Mouse (Mus musculus) intestine, embryonic 15.5 days (tissue): ENCODE results near the gene Gm48551. TPM values are rescaled to one million over a fixed set of nuclear protein-coding genes. Genes with fewer than 3 reads are reported as not detected.

ENCODE experiments used
- ATAC-seq: fragments of 200-750 bp; cut with Nextera tagmentation; 2 replicates; pipeline ENCODE4 v1.8.0; 2017; ENCODE audit warnings: moderate TSS enrichment, moderate library complexity
- H3K27ac ChIP-seq: fragments of 300-500 bp; sonication (generic); 2 replicates; pipeline ENCODE4 v1.5.1; 2015; ENCODE audit warnings: mild to moderate bottlenecking, inconsistent platforms
- H3K27me3 ChIP-seq: fragments of 300-500 bp; sonication (generic); replicated peaks from 2 replicates; pipeline ENCODE4 v1.6.1; 2015; ENCODE audit warnings: inconsistent platforms
- H3K36me3 ChIP-seq: fragments of 300-500 bp; sonication (generic); 2 replicates; pipeline ENCODE4 v1.6.1; 2015; ENCODE audit warnings: inconsistent platforms
- H3K4me1 ChIP-seq: fragments of 300-500 bp; sonication (generic); replicated peaks from 2 replicates; pipeline ENCODE4 v1.6.1; 2015; ENCODE audit warnings: inconsistent platforms
- H3K4me2 ChIP-seq: fragments of 300-500 bp; sonication (generic); replicated peaks from 2 replicates; pipeline ENCODE4 v1.6.1; 2015; ENCODE audit warnings: mild to moderate bottlenecking, inconsistent platforms
- H3K4me3 ChIP-seq: fragments of 300-500 bp; sonication (generic); replicated peaks from 2 replicates; pipeline ENCODE4 v1.5.1; 2015; ENCODE audit warnings: inconsistent platforms
- H3K9ac ChIP-seq: fragments of 300-500 bp; sonication (generic); 2 replicates; pipeline ENCODE4 v1.6.1; 2015; ENCODE audit warnings: inconsistent platforms
- H3K9me3 ChIP-seq: fragments of 300-500 bp; sonication (generic); 2 replicates; pipeline ENCODE4 v1.6.1; 2016; ENCODE audit warnings: inconsistent platforms
- WGBS: fragments of 180-500 bp; shearing (Covaris S2); methylation state at CpG from one replicate; pipeline ENCODE4 v1.1.7; 2015; 5-methylcytosine and 5-hydroxymethylcytosine counted together
- polyA plus RNA-seq: library from polyadenylated mRNA; unstranded; fragments of >200 nt; fragmentation: Nextera tagmentation; extraction: Ambion mirVana; gene quantifications from 2 replicates; pipeline ENCODE4 v1.2.1, GENCODE M21; 2015

Gene Gm48551
- polyA plus RNA-seq, 1 experiment from 2014 or later = 2.8 TPM

DNA sequence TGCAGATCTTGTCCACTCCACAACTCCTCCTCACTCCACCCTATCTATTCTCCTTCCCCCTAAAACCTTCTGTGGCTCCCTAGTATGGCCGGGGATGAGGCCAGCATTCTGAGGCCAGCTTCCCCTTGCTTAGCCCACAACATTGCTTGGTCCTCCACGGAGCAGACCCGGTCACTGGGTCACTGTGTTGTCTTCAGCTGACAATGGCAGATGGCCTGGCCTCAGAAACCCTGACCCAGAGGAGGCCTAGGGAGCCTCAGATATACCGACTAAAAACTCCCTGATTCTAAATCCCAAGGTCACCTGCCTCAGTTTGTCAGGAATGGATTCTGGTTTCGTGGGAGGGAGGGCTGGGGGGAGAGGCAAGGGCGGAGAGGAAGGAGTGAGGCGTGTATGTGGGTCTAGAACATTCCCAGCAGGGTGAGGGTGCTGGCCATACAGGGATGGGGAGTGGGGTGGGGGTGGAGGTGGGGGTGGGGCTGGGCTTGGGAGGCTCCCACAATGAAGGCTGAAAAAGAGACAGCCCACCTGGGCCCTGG, 18.0 kb downstream of the Gm48551 start:
- Histone ChIP-seq H3K4me2 (peak overlapping the region; percentile 51), H3K9me3 (no peaks in the 10 kb centered on the region), H3K27me3 (no peaks in the 10 kb centered on the region), H3K4me1 (peaks cover 51% of the 10 kb centered on the region), H3K36me3 (peaks cover 24% of the 10 kb centered on the region), H3K4me3 (no peak overlapping the region), H3K27ac (peak overlapping the region; percentile 82), H3K9ac (no peak overlapping the region)
- WGBS = 37% methylated on average over 7 of the region's 7 CpGs
- no peak for ATAC-seq

DNA sequence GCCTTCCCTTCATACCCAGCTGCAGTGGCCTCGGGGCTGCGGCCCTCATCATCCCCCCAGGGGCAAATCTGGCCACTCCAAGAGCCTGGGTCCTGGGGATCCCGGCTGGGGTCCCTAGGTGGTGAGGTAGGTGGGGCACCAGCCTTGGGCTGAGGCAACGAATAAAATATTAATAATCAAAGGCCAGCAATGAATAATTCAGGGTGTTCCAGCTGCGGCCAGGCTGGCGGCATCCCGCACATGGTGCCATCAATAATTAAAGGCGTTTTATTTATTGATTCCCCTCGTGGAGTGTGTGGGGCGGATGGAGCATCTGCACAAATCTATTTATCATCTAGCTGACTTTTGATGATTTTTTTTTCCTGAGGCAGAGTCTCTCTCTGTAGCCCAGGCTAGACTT, 19.2 kb downstream of the Gm48551 start:
- no peak overlapping the region; the same call in 1 of the 2 replicates for H3K9ac ChIP-seq
- 61% methylated on average over 10 of the region's 10 CpGs for WGBS
- H3K36me3 ChIP-seq = peaks cover 24% of the 10 kb centered on the region
- H3K4me3 ChIP-seq = no peak overlapping the region
- no peak overlapping the region for H3K4me2 ChIP-seq
- H3K9me3 ChIP-seq = no peaks in the 10 kb centered on the region
- ATAC-seq = no peak
- H3K27ac ChIP-seq = peak overlapping the region; percentile 82; the same call in 1 of the 2 replicates
- H3K27me3 ChIP-seq = no peaks in the 10 kb centered on the region
- peaks cover 60% of the 10 kb centered on the region for H3K4me1 ChIP-seq

- WGBS = 31% methylated on average over 9 of the region's 9 CpGs
- Histone ChIP-seq H3K4me2 (no peak overlapping the region), H3K27ac (no peak overlapping the region), H3K4me1 (peaks cover 66% of the 10 kb centered on the region), H3K9me3 (no peaks in the 10 kb centered on the region), H3K4me3 (no peak overlapping the region), H3K36me3 (peaks cover 24% of the 10 kb centered on the region), H3K27me3 (no peaks in the 10 kb centered on the region), H3K9ac (no peak overlapping the region)
- no peak for ATAC-seq
Measured at GRCm38 (mm10) chr10:81404082-81404481, 19.8 kb downstream of the Gm48551 start.

DNA sequence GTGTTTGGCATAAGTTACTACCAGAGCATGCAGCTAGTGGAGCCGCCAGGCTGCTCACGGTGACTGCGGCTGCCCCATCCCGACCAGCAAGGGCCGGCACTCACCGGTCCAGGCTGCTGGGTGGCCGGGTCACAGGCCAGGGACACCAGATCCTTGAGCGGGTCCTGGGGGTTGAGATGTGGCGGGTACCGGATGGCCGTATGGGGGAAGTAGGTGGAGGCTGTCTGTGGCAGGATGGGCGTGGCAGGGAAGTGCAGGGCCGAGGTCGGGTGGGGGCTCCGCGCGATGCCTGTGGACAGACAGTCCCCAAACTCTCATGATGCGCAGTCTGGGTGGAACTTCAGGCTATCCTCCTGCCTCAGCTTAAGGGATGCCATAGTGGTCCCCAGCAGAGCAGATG, 20.5 kb downstream of the Gm48551 start:
- no peak overlapping the region for H3K4me2 ChIP-seq
- ATAC-seq = no peak
- no peaks in the 10 kb centered on the region for H3K9me3 ChIP-seq
- no peak overlapping the region for H3K4me3 ChIP-seq
- no peak overlapping the region for H3K9ac ChIP-seq
- H3K27me3 ChIP-seq = no peaks in the 10 kb centered on the region
- H3K4me1 ChIP-seq = peaks cover 72% of the 10 kb centered on the region
- H3K27ac ChIP-seq = no peak overlapping the region
- peaks cover 20% of the 10 kb centered on the region for H3K36me3 ChIP-seq
- WGBS = 61% methylated on average over 18 of the region's 18 CpGs

GRCm38 (mm10) chr10:81405588-81406201, 21.4 kb downstream of the Gm48551 start:
- Histone ChIP-seq H3K36me3 (peaks cover 11% of the 10 kb centered on the region; the same call in 1 of the 2 replicates), H3K4me3 (no peak overlapping the region), H3K4me2 (no peak overlapping the region), H3K9ac (no peak overlapping the region), H3K27me3 (no peaks in the 10 kb centered on the region), H3K27ac (no peak overlapping the region), H3K9me3 (no peaks in the 10 kb centered on the region), H3K4me1 (peaks cover 81% of the 10 kb centered on the region)
- no peak for ATAC-seq
- WGBS = 55% methylated on average over 13 of the region's 13 CpGs

GRCm38 (mm10) chr10:81406504-81407440, 22.5 kb downstream of the Gm48551 start:
- Histone ChIP-seq H3K27me3 (no peaks in the 10 kb centered on the region), H3K9ac (no peak overlapping the region), H3K36me3 (peaks cover 11% of the 10 kb centered on the region; the same call in 1 of the 2 replicates), H3K4me3 (peak overlapping the region; percentile 6), H3K4me2 (peak overlapping the region; percentile 44), H3K4me1 (peaks cover 83% of the 10 kb centered on the region), H3K27ac (no peak overlapping the region), H3K9me3 (no peaks in the 10 kb centered on the region)
- WGBS = 46% methylated on average over 24 of the region's 24 CpGs
- no peak for ATAC-seq

DNA sequence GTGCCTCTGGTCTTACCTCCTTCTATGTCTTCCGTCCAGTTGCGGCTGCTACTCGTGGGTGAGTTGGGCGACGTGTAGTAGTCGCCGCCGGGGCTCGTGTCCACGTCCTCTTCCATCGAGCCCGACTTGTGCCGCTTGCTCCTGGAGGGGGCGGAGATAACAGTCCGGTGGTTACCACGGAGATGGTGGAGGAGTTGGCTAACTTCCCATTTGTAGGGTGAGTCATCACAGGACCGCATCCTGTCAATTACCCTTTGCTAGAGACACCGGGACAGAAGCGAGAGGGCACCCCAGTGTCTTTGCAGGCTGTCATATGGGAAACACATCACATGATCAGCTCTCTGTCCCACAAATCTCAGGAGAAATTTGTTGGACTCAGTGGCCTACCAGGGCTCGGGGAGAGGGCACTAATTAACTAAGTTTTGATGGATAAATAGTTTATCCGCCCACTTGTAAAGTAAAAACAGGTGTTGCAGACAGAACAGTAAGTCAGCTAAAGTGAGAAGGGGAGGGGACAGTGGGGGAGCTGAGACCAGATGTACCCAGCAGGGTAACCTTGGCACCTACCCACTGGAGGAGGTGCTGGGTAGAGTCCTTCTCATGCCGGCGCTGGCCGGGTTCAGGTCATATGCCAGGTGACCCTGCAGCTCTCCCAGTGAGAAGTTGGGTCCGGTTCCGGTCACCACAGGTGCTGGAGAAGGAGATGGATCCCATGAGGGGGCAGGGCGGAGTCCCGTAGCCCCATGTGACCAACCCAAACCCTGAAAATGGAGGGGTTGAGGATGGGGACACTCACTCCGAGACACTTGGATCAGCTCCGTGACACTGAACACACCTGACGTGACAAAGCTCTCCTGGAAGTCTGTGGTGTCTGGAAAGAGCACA, 23.5 kb downstream of the Gm48551 start:
- peak overlapping the region; percentile 20; the same call in 1 of the 2 replicates for H3K27ac ChIP-seq
- peak; percentile 22 for ATAC-seq
- H3K36me3 ChIP-seq = peaks cover 11% of the 10 kb centered on the region; the same call in 1 of the 2 replicates
- no peaks in the 10 kb centered on the region for H3K9me3 ChIP-seq
- peaks cover 83% of the 10 kb centered on the region for H3K4me1 ChIP-seq
- no peaks in the 10 kb centered on the region for H3K27me3 ChIP-seq
- peak overlapping the region; percentile 6; the same call in 1 of the 2 replicates for H3K4me3 ChIP-seq
- no peak overlapping the region for H3K9ac ChIP-seq
- 26% methylated on average over 31 of the region's 31 CpGs for WGBS
- H3K4me2 ChIP-seq = peak overlapping the region; percentile 44

GRCm38 (mm10) chr10:81408424-81408729, 24.1 kb downstream of the Gm48551 start:
- Histone ChIP-seq H3K9me3 (no peaks in the 10 kb centered on the region), H3K4me1 (peaks cover 84% of the 10 kb centered on the region), H3K27ac (peak overlapping the region; percentile 20; the same call in 1 of the 2 replicates), H3K9ac (no peak overlapping the region), H3K36me3 (peaks cover 11% of the 10 kb centered on the region; the same call in 1 of the 2 replicates), H3K4me3 (no peak overlapping the region), H3K27me3 (no peaks in the 10 kb centered on the region), H3K4me2 (no peak overlapping the region)
- ATAC-seq = no peak
- 54% methylated on average over 13 of the region's 13 CpGs for WGBS

DNA sequence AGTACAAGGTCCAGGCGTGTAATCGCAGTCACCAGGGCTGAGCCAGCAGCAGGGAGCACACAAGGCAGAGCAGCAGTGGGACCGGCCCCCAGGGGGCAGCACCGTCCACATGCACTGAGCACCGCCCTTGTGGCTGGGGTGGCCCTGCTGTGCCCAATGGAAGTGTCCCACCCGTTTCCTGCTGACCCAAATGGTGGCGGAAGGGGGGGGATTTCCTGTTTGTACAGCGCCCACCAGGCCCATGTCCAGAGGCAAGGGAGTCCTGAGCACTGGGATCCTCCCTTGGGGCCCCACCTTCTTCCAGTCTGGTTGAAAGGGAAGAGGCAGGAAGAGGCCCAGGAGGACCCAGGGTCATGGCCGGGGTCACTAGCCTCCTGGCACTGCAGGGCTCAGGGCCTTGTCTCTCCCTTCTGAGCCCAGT, 24.6 kb downstream of the Gm48551 start:
- Histone ChIP-seq H3K4me1 (peaks cover 84% of the 10 kb centered on the region), H3K4me3 (no peak overlapping the region)

GRCm38 (mm10) chr10:81409330-81409729, 25.1 kb downstream of the Gm48551 start:
- Histone ChIP-seq H3K4me3 (no peak overlapping the region), H3K4me2 (no peak overlapping the region), H3K36me3 (peaks cover 11% of the 10 kb centered on the region; the same call in 1 of the 2 replicates), H3K27me3 (no peaks in the 10 kb centered on the region), H3K27ac (peak overlapping the region; percentile 7), H3K9me3 (no peaks in the 10 kb centered on the region), H3K9ac (no peak overlapping the region), H3K4me1 (peaks cover 84% of the 10 kb centered on the region)
- no peak for ATAC-seq
- WGBS = 27% methylated on average over 8 of the region's 8 CpGs

More for the DNA sequence above, 24.6 kb downstream of the Gm48551 start:
- peak; percentile 58 for ATAC-seq
- Histone ChIP-seq H3K4me2 (no peak overlapping the region), H3K27me3 (no peaks in the 10 kb centered on the region), H3K36me3 (peaks cover 11% of the 10 kb centered on the region; the same call in 1 of the 2 replicates), H3K27ac (peak overlapping the region; percentile 7; the same call in 1 of the 2 replicates), H3K9ac (no peak overlapping the region), H3K9me3 (no peaks in the 10 kb centered on the region)
- WGBS = 23% methylated on average over 9 of the region's 9 CpGs

DNA sequence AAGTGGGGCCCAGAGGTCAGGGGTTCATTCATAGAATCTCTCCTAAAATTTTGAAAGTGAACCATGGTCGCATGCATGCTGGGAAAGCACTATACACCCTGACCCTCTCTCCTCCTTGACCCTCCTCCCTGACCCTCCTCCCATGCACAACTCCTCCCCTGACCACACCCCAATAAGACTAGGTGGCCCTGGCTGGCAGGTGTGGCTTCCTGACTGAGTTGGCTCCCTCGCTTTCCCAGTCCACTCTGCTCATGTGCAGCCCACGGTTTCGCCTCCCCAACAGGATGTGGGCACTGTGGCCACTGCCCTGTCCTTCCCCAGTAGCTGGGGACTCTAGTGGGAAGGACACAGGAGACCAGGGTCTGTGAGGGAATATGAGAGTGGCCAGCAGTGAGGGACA, 26.1 kb downstream of the Gm48551 start:
- WGBS = 52% methylated on average over 4 of the region's 4 CpGs
- H3K27me3 ChIP-seq = no peaks in the 10 kb centered on the region
- no peak overlapping the region for H3K9ac ChIP-seq
- no peak for ATAC-seq
- peak overlapping the region; percentile 91 for H3K27ac ChIP-seq
- no peaks in the 10 kb centered on the region for H3K9me3 ChIP-seq
- H3K4me3 ChIP-seq = no peak overlapping the region
- peaks cover 8% of the 10 kb centered on the region; the same call in 1 of the 2 replicates for H3K36me3 ChIP-seq
- H3K4me1 ChIP-seq = peaks cover 94% of the 10 kb centered on the region
- H3K4me2 ChIP-seq = 0 out of 2 replicates have a peak overlapping the region, but pooled peaks have one; percentile 0
